Mouse (Mus musculus) ES-Bruce4 (cell line): ENCODE results near the gene Tgfbr3.

Experiments
- EP300 ChIP-seq: IDR thresholded peaks from 2 replicates; pipeline ENCODE4 v1.6.1; 2011; ENCODE audit warnings: low read depth, low read length; ENCODE audit not compliant: insufficient read depth
- POLR2A ChIP-seq: IDR thresholded peaks from one replicate; pipeline ENCODE4 v1.8.1; 2011; ENCODE audit warnings: low read length; ENCODE audit not compliant: insufficient read depth

- TF ChIP-seq POLR2A (no peak), EP300 (no peak)
Observed at GRCm38 (mm10) chr5:107110089-107110879, 179.1 kb downstream of the Tgfbr3 start.
